Mouse (Mus musculus): ENCODE measurements around the gene Bcat2. TPM values are rescaled to one million over a fixed set of nuclear protein-coding genes. Genes with fewer than 3 reads are reported as not detected.

Bcat2 gene
- polyA plus RNA-seq, 1 experiment, result 26.3 TPM

- H3K4me1 ChIP-seq (ENCODE audit: control insufficient read depth, insufficient read depth, insufficient read length, low read length), result no peaks in the 10 kb centered on the region; the same call in 1 of the 2 replicates
- H3K4me3 ChIP-seq (ENCODE audit: low read depth, low read length), result no peak overlapping the region
- TF ChIP-seq POLR2A (IDR thresholded peaks at IDR 0.05; ENCODE audit: low read depth, low read length) (no peak), CTCF (IDR thresholded peaks at IDR 0.05; ENCODE audit: extremely low read depth, insufficient read length, insufficient replicate concordance, low read depth, low read length) (no peak)
- no peaks in the 10 kb centered on the region for H3K27me3 ChIP-seq (ENCODE audit: control insufficient read depth, insufficient read depth, low read length)
- H3K27ac ChIP-seq (ENCODE audit: insufficient read depth, low read depth, low read length), result no peak overlapping the region
- WGBS, result 94% methylated on average over 23 of the region's 23 CpGs
- peaks cover 5% of the 10 kb centered on the region; the same call in 1 of the 2 replicates for H3K36me3 ChIP-seq (ENCODE audit: control insufficient read depth, insufficient read depth, low read length)
Observed at GRCm38 (mm10) chr7:45587631-45588592, 18.0 kb downstream of the Bcat2 start.

- H3K4me1 ChIP-seq (ENCODE audit: control insufficient read depth, insufficient read depth, insufficient read length, low read length), result no peaks in the 10 kb centered on the region; the same call in 1 of the 2 replicates
- no peak for TF ChIP-seq POLR2A (IDR thresholded peaks at IDR 0.05; ENCODE audit: low read depth, low read length)
- TF ChIP-seq CTCF (IDR thresholded peaks at IDR 0.05; ENCODE audit: extremely low read depth, insufficient read length, insufficient replicate concordance, low read depth, low read length), result peak; percentile 94
- peaks cover 5% of the 10 kb centered on the region; the same call in 1 of the 2 replicates for H3K36me3 ChIP-seq (ENCODE audit: control insufficient read depth, insufficient read depth, low read length)
- H3K27ac ChIP-seq (ENCODE audit: insufficient read depth, low read depth, low read length), result no peak overlapping the region
- 4% methylated on average over 19 of the region's 19 CpGs for WGBS
- H3K27me3 ChIP-seq (ENCODE audit: control insufficient read depth, insufficient read depth, low read length), result no peaks in the 10 kb centered on the region
- peak overlapping the region; percentile 61 for H3K4me3 ChIP-seq (ENCODE audit: low read depth, low read length)
Observed at GRCm38 (mm10) chr7:45589173-45589572, 19.2 kb downstream of the Bcat2 start.

GRCm38 (mm10) chr7:45589898-45590297 lies 19.9 kb downstream of the Bcat2 start:
- H3K27ac ChIP-seq (ENCODE audit: insufficient read depth, low read depth, low read length), result no peak overlapping the region
- 0 out of 2 replicates have a peak, but pooled peaks cover 4% of the 10 kb centered on the region for H3K36me3 ChIP-seq (ENCODE audit: control insufficient read depth, insufficient read depth, low read length)
- H3K27me3 ChIP-seq (ENCODE audit: control insufficient read depth, insufficient read depth, low read length), result no peaks in the 10 kb centered on the region
- WGBS, result 98% methylated on average over 5 of the region's 5 CpGs
- no peak overlapping the region for H3K4me3 ChIP-seq (ENCODE audit: low read depth, low read length)
- no peak for TF ChIP-seq CTCF (IDR thresholded peaks at IDR 0.05; ENCODE audit: extremely low read depth, insufficient read length, insufficient replicate concordance, low read depth, low read length)
- TF ChIP-seq POLR2A (IDR thresholded peaks at IDR 0.05; ENCODE audit: low read depth, low read length), result no peak
- no peaks in the 10 kb centered on the region; the same call in 1 of the 2 replicates for H3K4me1 ChIP-seq (ENCODE audit: control insufficient read depth, insufficient read depth, insufficient read length, low read length)

- Histone ChIP-seq H3K36me3 (ENCODE audit: control insufficient read depth, insufficient read depth, low read length) (0 out of 2 replicates have a peak, but pooled peaks cover 1% of the 10 kb centered on the region), H3K4me3 (ENCODE audit: low read depth, low read length) (no peak overlapping the region), H3K27ac (ENCODE audit: insufficient read depth, low read depth, low read length) (no peak overlapping the region), H3K27me3 (ENCODE audit: control insufficient read depth, insufficient read depth, low read length) (no peaks in the 10 kb centered on the region), H3K4me1 (ENCODE audit: control insufficient read depth, insufficient read depth, insufficient read length, low read length) (no peaks in the 10 kb centered on the region; the same call in 1 of the 2 replicates)
- TF ChIP-seq CTCF (IDR thresholded peaks at IDR 0.05; ENCODE audit: extremely low read depth, insufficient read length, insufficient replicate concordance, low read depth, low read length) (no peak), POLR2A (IDR thresholded peaks at IDR 0.05; ENCODE audit: low read depth, low read length) (no peak)
- WGBS, result 52% methylated on average over 3 of the region's 3 CpGs
Observed at GRCm38 (mm10) chr7:45590874-45591273, 20.9 kb downstream of the Bcat2 start.

- Histone ChIP-seq H3K4me1 (ENCODE audit: control insufficient read depth, insufficient read depth, insufficient read length, low read length) (no peaks in the 10 kb centered on the region; the same call in 1 of the 2 replicates), H3K4me3 (ENCODE audit: low read depth, low read length) (no peak overlapping the region), H3K27ac (ENCODE audit: insufficient read depth, low read depth, low read length) (peak overlapping the region; percentile 39), H3K36me3 (ENCODE audit: control insufficient read depth, insufficient read depth, low read length) (no peaks in the 10 kb centered on the region), H3K27me3 (ENCODE audit: control insufficient read depth, insufficient read depth, low read length) (no peaks in the 10 kb centered on the region)
- WGBS, result 40% methylated on average over 7 of the region's 7 CpGs
- no peak for TF ChIP-seq CTCF (IDR thresholded peaks at IDR 0.05; ENCODE audit: extremely low read depth, insufficient read length, insufficient replicate concordance, low read depth, low read length)
Observed at GRCm38 (mm10) chr7:45591880-45592279, 21.9 kb downstream of the Bcat2 start.

- no peak overlapping the region for H3K4me3 ChIP-seq (ENCODE audit: low read depth, low read length)
- H3K4me1 ChIP-seq (ENCODE audit: control insufficient read depth, insufficient read depth, insufficient read length, low read length), result no peaks in the 10 kb centered on the region; the same call in 1 of the 2 replicates
- H3K27ac ChIP-seq (ENCODE audit: insufficient read depth, low read depth, low read length), result no peak overlapping the region
- 25% methylated on average over 10 of the region's 10 CpGs for WGBS
- TF ChIP-seq CTCF (IDR thresholded peaks at IDR 0.05; ENCODE audit: extremely low read depth, insufficient read length, insufficient replicate concordance, low read depth, low read length), result peak; percentile 97
- no peak for TF ChIP-seq POLR2A (IDR thresholded peaks at IDR 0.05; ENCODE audit: low read depth, low read length)
- no peaks in the 10 kb centered on the region for H3K36me3 ChIP-seq (ENCODE audit: control insufficient read depth, insufficient read depth, low read length)
- no peaks in the 10 kb centered on the region for H3K27me3 ChIP-seq (ENCODE audit: control insufficient read depth, insufficient read depth, low read length)
Observed at GRCm38 (mm10) chr7:45593118-45593815, 23.3 kb downstream of the Bcat2 start.

All from small intestine, adult 2 months (tissue).